Mouse (Mus musculus) CD4-positive helper T cell, adult 2 months (primary cell): ENCODE data around the gene Sulf2.

Experiments
- DNase-seq: peaks from one replicate; pipeline ENCODE4 v3.0.0-alpha.2; 2012; ENCODE audit warnings: low read depth, missing footprints, low spot score

Gene Sulf2

DNA sequence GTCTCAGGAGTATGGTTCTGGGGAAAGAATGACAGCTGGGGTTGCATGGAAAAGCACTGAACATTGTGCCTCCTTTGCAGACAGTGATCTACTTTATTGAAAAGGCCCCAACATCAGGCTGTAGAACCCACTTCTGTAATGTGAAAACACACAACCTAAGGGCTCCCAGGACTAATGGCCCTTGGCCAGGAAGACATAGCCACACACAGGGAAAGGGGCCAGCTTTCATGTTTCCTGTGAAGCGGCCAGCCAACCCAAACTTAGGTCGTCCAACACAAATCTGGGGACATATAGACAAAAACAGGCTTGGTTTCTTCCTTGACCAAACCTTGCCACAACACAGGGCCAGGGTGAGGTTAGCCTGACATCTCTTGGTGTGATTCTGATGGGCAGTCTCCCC lies 35.5 kb downstream of the Sulf2 start:
- no peak for DNase-seq

DNA sequence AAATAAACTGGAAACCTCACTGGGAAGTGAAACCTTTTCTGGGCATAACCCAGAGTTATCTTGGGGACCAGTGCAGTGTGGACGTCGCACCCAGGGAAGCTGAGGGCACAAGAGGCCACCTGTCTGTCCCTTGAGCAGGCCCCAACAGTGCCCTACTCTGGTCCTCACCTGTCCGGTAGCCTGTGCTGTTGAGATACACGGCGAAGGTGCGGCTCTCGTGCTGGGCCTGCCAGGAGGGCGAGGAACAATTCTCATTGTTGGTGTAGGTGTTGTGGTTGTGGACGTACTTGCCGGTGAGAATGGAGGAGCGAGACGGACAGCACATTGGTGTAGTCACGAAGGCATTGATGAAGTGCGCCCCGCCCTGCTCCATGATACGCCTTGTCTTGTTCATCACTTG lies 38.8 kb downstream of the Sulf2 start:
- DNase-seq = no peak

DNA sequence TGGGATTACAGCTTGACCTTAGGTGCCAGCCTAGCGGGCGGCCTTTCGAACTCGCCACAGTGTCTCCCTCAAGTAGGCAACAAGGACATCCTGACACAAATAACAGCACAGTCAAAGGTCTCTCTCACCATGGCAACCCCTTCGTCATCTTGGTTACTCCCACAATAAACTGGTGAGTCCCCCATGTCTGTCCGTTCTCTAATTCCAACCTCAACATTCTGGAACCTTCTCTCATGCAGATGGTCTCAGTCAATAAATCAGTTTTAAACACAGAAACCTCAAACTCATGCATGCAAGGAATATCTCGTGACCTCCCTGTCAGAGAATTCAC lies 39.2 kb downstream of the Sulf2 start:
- DNase-seq = no peak

DNA sequence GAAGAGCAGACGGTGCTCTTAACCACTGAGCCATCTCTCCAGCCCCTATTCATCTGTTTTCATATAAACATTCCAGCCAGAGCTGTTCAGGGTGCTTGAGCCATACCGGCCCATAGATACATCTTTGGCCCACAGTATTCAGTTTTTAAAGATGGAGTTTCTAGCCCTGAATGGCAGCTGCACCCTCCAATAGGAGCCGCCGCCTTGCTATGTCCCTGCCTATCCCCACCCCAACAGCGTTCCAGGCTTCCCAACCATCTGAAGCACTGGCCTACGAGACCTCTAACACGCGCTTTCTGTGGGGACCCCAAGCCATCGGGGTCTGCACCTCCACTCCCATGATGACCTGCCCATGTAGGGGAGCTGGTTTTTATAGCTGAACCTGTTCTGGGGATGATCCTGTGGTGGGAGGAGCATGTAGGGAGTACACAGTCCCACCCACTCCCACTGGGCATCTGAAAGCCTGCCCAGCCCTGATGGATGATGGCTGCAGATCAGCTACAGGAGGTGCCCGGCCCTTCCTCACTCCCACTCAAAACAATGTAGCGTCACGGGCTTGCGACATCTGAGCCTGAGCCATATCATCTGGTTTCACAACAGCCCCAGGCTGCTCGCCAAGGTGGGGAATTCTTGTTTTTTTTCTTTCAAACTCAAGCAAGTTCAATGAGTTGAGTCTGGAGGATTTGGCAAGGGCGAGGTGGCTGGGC lies 39.7 kb downstream of the Sulf2 start:
- DNase-seq = no peak

DNA sequence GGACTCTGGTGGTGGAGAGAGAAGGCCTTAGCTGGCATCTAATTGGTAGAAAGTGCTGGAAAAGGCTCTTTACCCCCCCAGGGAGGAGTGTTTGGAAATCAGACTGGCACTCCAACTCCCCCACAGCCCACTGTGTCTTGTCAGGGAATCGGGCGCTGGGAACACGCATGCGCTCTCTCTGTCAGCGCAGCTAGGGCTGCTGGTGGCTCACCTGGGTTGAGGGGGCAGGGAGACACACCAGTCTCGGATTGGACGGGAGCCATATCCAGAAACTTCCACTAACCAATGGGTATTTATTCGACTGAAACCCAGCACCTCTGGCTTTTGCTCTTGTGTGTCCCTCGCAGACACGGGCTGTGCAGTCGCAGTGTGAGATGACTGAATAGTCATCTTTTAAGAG lies 42.5 kb downstream of the Sulf2 start:
- no peak for DNase-seq

DNA sequence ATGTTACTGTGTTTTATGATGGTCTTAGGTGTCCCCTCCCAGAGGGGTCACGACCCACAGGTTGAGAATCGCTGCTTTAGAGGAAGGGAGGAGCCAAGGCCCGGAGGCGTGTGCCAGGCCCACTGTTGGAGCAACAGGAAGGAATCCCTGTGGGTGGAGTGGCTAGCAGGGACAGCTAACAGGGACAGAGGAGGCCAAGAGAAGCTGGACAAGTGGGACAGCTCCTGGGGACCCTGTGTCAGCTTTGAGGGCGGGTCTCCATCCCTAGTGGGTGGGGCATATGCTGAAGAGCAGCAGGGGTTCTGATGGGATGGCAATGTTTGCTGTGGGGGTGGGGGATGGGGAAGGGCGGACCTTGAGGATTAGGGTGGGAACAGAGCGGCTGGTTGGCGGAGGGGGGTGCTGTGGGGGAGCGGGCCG lies 43.6 kb downstream of the Sulf2 start:
- no peak for DNase-seq

DNA sequence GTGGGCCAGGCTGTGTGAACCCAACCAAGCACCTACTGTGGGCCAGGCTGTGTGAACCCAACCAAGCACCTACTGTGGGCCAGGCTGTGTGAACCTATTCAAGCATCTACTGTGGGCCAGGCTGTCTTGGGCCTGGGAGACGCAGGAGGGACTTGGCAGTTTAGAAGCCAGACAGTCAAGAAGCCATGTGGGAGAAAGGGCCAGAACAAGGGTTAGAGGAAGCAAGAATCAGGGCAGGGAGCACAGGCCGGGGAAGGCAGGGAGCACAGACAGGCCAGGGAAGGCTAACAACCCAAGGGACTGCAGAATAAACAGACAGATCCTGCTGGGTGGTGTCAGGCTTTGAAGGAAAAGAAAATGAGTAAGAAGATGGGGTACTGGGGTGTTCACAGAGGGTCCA lies 44.2 kb downstream of the Sulf2 start:
- DNase-seq = no peak

DNA sequence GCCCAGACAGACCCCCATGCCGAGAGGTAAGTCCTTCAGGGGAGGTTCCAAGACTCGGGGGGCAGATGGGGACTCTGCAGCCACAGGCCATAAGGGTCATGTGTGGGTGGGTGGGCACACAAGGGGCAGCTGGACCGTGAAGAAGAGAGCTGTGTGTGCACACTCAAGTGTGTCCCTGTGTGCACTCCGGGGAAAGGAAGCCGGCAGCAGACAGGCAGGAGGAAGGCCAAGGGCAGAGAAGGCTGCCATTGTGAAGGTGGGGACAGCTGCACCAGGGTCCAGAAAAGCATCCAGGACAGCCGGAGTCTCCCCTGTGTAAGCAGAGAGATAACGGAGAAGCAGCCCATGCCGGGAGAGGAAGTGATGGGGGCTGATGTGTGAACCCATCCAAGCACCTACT lies 44.7 kb downstream of the Sulf2 start:
- DNase-seq = no peak

DNA sequence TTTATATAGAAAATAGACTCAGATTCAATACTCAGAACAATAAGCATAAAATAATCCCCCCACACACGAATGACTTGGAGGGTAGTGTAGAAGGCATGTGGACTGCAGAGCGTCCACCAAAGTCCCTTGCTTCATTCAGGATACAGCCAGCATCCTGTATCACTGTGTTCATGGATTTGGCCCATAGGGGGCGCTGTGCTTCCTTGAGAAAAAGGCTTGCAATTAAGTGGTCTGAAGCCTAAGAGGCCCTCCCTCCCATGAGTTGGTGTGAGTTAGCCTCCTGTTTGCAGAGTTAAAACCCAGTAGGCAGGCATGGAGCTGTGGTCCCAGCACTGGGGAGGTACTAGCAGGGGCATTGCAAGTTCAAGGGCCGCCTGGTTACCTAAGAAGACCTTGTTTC lies 47.1 kb downstream of the Sulf2 start:
- peak; percentile 57 for DNase-seq

DNA sequence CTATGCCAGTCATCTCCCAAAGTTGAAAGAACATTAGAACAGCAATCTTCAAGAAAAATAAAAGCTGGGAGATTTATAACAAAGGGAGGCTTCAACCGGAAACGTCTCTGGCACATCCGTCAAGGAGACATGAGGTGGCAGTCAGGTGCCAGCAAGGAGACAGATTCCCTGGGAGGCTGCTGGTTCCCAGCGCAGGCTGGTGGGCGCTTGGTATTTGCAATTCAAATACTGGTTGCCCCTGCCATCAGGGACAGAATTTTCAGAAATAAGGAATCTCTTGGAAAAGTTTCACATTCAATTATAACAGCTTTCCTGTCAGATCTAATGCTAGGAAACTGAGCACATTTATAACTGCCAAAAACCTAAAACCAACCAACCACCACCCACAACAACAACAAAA lies 47.6 kb downstream of the Sulf2 start:
- DNase-seq = no peak

DNA sequence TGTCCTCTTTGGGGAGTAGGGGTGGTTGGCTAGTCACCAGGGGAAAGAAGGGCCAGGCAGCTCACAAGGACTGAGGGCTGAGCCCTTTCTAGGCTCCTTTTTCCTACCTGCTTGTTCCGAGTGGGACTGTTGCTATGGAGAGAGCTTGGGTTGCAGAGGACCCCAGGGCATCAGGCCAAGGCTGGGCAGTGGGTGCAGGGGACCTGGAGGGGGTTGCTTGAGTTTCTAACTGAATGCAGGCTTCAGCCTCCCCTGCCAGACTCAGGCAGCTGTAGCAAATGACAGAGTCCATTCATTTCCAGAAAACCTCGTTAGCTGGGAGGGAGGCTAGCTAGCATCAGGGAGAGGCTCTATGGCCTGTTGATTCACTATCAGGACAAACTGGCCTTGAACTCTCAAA lies 48.8 kb downstream of the Sulf2 start:
- DNase-seq = no peak

DNA sequence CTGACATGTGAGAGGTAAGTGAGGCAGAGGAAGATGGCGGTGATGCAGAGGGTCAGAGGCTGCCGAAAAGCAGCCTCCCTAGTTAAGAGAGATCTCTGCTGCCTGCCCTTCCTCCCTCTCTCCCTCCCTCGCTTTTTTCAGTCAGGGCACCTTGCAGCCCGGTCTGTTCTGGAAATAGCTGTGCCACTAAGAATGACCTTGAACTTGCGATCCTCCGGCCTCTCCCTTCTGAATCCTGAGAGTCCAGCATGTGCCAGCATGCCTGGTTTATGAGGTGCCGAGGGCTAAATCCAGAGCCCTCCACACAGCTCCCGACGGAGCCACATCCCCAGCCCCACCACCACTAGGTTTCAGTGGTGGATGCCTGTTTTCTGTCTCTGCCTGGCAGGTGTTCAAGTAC lies 49.6 kb downstream of the Sulf2 start:
- no peak for DNase-seq

DNA sequence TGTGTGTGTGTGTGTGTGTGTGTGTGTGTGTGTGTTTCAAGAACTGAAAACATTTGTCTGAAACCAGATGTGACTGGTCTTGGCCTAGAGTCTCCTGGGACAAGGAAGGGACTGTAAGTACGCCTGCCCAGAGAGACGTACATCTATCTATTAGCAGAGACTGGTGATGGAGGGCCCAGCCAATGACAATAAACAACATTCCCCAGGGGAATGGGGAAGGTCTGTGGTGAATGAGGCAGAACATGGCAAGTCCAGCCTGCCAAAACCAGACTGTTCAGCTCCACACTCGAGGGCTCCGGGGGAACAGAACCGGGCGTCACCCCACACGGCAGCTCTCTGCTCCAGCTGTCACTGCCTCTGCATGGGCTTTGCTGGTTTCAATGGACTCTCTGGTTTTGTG lies 52.6 kb downstream of the Sulf2 start:
- no peak for DNase-seq

DNA sequence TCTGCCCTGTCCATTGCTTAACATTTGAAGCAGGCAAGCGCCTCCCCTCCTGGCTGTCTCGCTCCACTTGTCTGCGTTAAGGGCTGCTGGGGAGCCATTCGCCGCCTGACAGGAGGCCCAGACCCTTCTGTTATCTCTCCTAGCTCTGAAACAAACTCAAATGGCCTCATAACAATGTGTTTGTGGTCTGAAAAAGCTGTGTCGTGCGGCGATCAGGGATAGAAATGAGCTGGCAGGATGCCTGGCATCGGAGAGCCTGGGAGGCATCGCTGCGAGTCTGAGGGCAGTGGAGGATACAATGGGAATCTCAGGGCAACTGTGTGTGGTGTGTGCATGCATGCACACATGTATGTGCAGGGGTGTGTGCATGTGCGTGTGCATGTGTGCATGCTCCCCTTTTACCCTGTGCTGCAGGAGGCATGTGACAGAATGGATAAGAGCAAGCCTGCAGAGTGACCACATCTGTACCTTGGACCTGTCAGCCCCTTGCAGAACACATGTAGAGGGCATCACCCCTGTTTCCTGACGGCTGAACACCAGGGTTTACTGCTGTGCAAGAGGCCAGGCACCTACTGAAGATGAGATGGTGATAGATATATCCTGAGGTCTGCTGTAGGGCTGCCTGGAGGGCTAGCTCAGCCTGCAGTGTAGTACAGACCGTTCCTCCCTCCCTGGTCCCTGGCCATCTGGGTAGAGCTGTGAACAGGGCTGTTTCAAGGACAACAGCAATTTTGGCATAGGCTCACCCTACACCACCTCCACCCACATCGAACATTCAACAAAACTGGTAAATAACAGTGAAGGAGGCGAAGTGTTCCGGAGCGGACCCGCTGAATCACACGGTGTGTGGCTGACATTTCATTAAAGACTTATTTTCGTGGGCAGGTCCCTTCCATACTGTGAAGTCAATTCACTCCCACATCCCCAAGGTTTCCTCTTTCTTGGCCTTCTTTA lies 54.9 kb downstream of the Sulf2 start:
- no peak for DNase-seq

DNA sequence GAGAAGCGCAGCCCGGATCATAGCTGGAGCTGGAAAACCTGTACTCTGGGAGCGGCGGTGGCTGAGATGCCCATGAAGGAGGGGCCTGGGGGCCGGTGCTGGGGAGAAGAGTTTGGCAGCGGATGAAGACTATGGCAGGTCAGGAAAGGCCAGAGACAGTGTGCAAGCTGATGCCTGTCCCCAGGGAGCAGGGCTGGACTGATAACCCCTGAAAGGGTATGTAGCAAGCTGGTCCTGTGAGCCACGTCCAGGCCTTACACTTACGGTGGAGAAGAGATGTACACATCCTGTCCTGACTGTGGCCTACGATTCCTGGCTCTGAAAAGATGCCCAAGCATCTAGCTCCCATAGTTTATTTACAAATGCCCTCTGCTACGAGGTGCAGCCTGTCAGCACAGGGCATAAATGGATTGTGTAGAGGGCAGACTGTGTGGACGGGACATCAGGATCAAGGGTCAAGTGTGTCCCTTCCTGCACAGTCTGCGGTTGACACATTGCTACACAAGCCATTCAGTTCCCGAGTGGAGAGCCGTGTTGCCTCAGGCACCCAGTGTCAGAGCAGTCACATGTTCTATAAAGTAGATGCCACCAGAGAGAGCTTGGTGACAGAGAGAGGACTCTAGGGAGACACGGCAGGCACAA lies 57.0 kb downstream of the Sulf2 start:
- DNase-seq = no peak

DNA sequence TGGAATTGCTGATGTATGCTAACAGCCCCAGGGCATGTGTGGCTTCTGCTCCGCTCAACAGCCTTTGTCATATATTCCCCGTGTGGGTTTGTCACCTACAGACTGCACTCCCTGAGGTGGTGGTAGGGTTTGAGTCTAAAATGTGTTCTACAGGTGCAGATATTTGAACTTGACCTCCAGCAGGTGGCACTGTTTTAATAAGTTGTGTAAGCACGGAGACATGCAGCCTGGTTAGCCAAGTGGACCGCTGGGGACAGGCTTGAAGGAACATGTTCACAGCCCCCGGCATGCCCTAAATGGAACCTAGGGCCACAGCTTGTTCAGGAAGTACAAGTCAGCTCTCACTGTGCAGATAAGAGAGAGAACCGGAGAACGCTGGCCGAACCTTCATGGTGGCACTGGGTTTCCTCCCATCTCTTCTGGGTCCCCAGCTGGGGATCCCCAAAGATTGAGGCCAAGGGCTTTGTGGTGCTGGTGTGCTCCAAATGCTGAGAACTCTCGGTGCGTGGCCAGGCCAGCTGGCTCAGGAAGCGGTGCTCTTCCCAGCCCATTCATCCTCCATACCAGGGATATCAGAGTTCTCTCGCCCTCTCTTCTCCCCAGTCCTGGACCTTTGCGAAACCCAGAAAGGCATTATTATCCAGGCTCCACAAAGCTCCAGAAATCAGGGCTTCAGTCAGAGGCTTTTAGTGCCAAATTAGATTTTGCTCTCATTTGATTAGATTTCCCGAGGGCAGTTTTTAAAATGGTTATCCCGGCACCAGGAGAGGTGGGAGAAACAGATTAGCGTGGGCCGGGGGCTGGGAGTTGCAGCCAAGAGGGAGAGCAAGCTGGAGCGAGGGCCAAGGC lies 57.8 kb downstream of the Sulf2 start:
- peak; percentile 39 for DNase-seq

DNA sequence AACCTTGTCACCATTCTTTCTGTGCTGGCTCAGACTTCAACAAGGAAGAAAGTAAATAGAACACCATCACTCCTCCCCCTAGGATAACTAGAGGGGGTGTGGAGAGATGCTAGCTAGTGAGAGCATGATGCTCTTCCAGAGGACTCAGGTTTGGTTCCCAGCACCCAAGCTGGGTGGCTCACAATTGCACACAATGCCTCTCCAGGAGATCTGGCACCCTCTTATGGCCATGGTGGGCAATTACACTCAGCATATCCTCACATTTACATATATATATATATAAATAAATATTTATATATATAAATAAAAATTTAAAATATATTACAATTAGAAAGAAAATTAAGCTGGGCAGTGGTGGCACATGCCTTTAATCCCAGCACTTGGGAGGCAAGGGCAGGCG lies 58.6 kb downstream of the Sulf2 start:
- DNase-seq = no peak

DNA sequence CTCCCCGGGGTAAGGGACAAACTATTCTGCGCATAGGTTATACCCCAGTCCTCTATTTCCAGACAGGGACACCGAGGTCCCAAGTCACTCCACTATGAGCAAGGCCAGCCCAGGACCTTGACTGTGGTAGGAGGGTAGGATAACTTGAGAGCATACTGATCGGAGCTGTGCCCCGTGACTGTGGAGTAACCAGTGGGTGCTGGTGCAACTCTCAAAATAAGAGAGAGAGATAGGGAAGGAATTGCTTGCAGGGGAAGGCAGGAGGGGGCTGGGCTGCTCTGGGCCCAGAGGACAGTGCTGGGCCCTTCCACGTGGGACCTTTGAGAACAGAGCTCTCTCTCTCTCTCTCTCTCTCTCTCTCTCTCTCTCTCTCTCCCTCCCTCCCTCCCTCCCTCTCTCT lies 59.2 kb downstream of the Sulf2 start:
- DNase-seq = no peak

DNA sequence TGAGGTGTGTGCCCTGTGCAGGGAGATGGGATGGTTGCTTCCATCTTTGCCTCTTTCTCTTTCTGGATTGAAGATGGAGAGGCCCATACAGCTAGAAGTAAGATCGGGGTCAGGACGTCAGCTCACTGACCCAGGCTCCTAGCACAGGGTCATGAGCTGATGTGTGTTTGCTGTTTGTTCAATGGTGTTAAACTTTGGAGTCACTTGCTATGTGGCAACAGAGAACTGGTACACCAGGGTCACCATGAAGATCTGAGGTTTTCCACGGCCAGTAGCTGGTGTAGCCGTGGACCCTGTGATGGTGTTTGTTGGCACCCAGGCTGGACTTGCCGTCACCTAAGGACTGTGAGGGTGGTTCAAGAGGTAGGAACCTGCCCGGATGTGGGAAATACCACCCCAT lies 63.1 kb downstream of the Sulf2 start:
- DNase-seq = no peak

DNA sequence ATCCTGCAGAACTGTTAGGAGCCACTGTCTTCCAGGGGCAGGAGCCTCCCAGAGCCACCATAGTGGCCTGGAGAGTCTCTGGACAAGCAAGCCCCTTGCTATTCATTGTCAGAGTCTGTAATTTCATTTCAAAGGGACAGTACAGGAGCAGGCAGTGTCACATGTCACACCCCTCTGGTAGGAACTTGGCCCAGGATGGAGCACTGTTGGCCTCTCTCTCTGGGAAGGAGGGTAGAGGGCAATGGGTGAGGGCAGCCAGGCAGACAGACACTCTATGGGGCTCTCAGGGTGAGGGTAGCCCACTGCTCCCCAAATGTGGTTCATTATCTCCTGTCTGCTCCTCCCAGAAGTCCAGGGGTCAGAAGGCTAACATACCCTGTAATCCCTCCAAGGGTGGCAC lies 63.9 kb downstream of the Sulf2 start:
- DNase-seq = no peak

DNA sequence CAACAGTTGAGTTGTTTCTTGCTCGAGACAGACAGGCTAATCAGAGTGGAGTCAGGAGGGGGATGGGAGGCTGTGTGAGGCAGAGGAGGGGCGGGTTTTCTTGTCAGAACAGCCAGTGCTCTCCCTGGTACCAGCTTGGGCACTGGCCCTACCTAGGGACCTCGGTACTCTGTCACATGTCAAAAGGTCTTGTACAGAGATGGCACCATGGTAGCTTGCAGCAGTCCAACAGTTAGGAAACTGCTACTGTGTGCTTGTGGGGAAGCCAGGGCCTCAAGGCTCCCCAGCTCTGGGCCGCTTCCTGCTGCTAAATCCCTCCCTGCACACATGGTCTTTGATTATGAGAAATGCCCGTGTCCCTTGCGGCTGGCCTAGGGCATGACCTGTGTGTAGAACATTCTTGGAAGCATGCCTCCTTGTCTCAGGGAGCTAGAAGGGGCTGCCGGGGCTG lies 65.3 kb downstream of the Sulf2 start:
- no peak for DNase-seq

DNA sequence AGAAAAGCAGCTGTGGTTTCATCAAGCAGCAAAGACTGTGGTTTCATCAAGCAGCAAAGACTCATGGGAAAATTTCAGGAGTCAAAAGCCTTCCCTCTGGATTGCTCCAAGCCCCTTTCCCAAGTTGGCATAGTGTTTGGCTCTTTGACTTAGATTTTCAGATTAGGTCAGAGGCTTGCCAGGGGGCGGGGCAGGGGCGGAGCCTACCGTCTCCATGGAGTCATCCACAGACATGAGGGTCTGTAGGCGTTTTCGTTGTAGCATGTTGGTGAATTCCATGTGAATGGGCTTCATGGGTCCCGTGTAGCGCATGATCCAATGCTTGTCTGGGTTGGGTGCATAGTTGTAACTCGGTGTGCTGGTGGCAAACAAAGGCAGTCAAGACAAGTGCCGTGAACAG lies 66.5 kb downstream of the Sulf2 start:
- no peak for DNase-seq
